Mouse (Mus musculus) gastrocnemius, adult 8-10 months (tissue): ENCODE data around the gene Nkx2-2. TPM values are rescaled to one million over a fixed set of nuclear protein-coding genes. Genes with fewer than 3 reads are reported as not detected.

Source experiments
- DNase-seq, 2 experiments: peaks; one replicate each; pipeline ENCODE4 v3.0.0; 2022; ENCODE audit warnings: low spot score in 2 of 2
- total RNA-seq, 4 experiments: library from RNA; stranded (reverse); gene quantifications; 2 replicates each; pipeline ENCODE4 v1.2.4; 2022

The Nkx2-2 gene
- total RNA-seq: not detected

DNA sequence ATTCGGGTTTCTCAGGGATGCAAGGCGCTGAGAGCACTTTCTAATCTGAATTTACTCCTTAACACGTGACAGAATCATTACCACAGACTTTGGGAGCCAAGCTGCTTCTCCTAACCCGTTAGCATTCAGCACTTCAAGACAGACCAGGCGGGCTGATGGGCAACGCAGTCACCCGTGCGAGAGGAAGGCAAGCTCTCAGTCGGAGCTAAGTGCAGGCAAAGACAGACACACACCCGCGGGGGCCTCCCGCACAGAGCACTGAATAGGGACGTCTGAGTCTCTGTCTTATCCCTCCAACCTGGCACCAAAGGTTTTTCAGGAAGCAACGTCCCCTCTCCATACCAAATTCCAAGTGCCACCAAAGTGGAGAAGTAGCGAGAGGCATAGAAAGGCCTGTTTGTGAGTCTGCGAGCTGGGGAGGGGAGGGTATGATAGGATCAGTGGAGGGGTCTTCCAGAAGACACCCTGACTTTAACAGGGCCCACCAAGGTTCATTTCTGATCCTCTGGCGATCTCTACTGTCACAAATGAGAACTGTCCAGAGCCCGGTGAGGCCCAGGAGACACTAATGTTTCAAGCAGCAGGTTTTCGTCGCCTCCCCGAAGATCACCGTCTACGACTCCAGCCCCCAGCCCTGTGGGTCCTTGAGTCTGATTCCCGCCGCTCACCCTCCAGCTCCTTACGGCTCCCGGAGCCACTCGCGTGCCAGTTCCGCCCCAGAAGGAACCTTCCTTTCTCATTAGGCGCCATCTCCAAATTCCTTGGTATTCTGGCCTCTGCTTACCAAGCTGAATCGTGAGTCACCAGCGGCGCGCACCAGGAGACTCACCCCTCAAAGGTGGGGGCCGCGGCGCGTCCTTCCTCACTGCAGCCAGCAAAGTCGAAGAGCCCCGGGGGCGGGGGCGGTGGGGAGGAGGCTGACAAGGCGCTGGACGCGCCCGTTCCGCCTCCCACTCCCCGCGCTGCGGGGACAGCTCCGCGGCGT is at the start of gene Nkx2-2:
Gene Nkx2-2 (minus strand): TSS at position 973 of the 985 bp plus-strand sequence.
- no peak for DNase-seq

DNA sequence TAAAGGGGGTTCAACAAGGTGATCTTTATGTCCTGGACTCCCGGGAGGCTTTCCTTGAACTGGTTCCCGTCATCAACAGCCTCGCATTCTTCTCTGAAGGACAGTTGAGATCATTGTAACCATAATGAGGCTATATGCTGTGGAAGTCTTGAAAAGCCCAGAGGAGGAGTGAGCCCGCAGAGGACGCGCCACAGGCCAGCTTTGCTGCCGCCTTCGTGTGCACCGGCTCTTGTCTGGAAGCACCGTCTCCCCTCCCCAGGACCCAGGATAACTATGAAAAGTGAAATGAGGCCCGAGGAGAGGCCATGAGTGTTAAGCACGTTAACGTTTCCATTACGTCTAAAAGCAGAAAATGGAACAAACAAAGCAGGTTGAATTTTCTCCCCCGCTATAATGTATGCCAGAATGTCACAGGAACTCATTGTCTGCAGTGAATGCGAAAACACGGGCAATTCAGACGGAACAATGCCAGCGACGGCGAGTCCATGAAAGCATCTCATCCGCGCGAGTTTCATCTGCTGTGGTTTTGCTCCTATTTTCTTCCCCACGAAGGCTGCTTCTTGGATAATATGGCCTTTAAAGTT is 41.8 kb upstream of the Nkx2-2 start:
- DNase-seq: no peak

DNA sequence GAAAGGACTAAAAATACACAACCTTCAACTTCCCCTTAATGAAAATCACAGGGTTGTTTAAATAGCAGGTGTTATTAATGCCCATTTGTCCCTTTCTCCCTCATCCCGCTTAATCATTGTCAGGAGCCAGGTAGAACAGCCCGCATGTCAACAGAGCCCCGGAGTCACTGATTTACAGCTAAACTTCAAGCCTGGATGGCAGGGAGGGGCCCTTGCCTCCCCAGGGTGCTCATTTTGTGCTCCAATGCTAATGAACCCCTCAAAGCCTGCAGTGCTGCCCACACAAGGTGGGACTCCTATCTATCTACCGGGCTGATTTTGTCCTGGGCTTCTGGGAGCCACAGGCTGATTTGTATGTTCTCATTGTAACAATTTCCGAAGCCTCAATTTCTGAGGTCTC is 37.1 kb upstream of the Nkx2-2 start:
- DNase-seq: no peak

DNA sequence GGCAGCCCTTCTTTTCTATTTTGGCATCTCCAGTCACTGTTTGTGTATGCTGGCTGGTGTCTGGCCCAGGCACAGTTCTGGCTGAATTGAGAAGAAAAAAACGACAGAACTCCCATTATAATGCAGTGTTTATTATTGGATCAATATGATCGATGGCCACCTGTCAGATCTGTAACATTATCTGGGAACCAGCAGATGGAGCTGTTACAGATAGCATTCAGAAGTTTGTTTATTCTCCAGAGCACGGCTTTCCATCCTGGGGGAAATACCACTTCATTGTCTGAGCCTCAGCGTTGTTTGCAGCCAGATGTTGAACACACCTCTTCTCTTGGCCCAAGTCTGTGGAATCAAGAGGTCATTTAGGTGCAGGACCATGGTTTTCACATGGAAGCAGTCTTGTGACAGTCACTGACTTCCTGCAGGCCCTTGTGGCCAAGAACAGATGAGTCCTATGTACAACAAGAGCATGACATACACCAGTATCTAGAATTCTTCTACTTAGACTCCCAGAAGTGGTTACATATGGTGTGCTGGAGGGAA is 11.1 kb upstream of the Nkx2-2 start:
- DNase-seq: no peak

DNA sequence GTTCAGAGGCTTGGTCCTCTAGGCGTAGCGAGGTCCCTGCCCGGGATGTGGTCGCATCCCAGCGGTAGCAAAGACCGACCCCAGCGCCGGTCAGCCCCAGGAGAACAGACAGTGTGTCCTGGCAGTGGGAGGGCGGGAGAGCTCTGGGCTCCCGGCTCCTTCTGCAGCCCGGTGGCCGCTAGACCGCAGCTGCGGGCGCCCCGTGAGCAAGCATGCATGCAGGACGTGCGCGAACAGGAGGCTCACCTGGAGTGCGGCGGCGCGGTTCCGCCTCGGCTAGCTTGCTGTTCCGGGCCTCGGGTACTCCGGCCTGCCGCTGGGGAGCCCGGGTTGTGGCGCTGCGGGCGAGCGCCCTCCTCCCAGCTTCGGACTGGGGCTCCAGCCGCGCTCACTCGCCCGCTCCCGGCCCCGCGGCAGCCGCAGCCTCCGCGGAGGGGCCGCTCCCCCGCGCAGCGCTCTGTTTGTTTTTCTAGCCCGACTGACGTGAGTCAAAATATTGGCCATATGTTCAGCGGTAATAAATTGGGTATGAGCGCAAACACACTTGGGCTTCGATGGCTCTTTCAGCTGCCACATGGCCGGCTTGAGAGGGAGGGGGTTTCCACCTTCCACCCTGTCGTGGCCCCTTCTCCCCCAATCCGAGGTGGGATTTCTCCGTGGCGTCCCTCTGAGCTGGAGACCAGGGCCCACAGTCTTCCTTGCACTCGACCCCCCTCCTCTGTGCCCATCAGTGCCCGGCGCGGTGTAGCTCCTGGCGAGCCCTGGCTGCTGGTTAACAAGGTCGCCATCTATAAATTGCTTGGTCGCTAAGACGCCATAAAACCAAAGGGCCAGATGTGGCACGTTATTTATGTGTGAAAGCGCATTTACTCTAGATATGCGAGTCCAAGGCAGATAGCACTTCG is 920 bp upstream of the Nkx2-2 start:
- DNase-seq: no peak

DNA sequence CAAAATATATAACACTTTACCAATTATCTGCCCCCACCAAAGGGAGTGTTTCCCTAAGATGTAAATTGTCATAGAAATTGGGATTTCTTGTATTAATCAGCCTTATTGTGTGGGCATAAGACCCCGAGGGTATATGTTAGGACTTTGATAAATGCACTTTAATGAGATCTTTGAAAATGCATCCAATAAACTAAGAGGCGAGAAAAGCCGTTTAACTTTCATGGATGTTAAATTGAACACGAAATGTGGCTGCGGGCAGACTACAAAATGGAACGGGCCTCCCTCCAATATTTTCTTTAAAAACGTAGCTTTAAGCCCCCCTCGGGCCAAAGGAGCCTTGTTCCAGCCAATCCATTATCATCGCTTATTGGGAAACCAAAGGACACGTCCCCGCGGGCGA is 1.3 kb downstream of the Nkx2-2 start:
- no peak for DNase-seq

DNA sequence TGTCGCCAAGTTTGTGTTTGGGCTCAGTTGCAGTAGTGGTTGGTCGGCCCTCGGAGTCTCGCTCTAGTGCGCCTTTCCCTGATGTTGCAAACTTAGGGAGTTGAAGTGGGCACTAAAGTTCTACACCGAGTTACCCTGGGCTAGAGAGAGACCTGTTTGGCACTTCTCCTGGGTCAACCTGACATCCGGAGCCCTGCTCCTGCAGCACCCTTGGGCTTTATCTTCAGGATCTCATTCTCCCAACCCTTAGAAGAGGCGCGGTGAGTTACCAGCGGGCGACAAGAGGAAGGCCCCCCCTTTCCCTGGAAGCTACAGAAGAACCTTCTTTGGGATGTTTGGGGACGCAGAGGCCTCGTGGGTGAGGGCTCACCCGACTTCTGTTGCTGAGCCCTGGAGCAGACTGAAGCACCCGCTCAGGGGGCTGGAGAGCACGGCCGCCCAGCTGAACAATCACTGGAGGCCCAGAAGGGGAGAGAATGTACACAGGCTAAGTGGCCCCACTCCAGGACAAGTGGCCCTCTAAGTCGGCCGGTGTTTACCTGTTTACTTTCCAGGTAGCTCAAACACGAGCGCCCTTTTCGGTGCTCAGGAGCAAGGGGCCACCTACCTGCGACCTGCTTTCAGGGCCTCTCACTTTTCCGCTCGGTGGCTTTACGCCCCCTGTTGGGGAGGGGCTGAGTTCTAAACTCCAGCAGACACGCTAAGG is 3.6 kb downstream of the Nkx2-2 start:
- no peak for DNase-seq

DNA sequence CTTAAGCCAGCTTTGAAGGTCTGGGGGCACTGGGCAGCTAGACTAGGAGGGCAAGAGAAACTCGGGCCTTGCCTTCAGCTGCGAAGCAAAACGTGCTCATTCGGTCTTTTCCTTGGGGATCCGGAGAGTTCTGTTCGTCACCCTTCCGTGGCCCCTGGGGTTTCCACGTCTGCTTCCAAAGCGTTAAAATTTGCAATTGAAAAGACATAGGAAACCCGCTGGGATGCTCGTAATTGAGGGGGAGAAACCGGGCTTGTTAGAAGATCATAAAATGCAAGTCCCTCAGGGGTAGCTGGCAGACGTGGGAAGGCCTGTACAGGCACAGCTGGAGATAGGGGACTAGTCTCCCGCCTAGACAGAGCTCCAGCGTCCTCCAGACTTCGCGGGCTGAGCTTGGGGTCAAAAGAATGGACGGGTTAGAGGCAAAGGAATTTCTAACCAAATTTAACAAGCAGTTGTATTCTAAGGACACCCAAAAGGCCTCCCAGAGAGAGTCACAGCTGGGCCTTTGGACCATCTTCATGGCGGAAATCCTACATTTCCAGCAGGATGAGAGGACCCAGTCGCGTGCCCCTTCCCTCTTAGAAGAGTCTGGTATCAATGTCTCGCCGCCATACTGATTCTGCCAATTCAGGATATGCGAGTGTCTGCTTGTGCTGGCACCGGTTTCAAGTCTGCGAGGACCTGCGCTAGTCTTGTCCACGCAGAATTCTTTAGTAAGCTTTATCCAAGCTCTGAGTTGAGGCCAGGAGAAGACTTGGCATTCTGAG is 4.3 kb downstream of the Nkx2-2 start:
- DNase-seq: no peak

DNA sequence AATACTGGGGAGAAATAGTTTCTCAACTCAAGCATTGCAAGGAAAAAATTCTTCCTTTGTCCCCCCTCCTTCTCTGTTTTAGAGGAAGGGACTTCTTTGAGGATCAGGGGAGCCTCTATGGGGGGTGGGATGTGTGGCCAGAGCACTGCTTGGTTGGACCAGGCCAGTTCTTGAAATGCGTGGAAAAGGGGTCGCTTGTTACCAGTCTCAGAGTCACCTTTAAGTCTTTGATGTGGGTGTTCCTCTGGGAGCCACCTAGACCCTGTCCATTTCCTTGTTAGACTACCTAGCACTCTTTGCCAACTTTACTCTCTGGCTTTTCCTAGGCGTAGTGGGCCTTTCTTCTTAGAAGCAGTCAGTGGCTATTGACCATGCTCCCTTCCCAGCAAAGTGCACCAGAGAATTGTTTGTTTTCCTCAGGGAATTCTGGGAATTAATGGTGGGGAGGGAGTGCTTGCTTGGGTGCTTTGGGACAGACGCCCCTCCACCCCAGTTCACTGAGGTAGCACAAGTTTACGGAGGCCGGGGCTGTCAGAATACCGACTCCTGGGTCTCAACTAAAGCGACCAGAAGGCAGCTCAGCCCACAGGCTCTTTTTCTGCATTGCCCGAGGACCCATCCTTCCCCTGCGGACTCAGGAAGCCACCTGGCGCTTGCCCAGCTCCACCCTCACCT is 5.0 kb downstream of the Nkx2-2 start:
- DNase-seq: no peak

DNA sequence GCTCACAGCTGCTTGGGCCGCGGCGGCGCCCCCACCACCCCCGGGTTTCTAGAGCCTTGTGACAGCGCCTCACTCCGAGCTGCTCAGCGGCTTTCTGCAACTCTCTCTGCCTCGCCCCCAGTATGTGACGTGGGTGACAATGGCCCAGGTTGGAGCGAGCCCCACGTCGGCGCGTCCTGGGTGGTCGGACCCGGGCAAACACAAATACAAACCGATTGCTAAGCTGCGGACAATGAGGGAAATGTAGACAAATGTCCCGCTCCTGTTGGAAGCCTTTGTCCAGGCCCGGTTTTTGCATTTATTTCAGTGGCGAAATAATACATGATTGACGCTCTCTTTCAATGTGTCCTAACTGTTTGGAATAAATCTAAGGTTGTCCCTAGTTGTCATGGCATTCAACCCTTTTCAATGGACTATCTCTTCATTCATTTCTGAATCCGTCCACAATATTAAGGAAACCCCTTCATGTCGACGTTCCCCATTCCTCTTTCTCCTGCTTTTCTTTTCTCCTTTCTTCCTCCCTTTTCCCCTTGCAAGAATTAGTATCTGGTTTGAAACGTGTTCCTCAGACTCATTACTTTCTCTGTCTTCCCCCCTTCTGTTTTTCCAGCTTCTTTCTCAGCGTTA is 5.9 kb downstream of the Nkx2-2 start:
- DNase-seq: no peak

DNA sequence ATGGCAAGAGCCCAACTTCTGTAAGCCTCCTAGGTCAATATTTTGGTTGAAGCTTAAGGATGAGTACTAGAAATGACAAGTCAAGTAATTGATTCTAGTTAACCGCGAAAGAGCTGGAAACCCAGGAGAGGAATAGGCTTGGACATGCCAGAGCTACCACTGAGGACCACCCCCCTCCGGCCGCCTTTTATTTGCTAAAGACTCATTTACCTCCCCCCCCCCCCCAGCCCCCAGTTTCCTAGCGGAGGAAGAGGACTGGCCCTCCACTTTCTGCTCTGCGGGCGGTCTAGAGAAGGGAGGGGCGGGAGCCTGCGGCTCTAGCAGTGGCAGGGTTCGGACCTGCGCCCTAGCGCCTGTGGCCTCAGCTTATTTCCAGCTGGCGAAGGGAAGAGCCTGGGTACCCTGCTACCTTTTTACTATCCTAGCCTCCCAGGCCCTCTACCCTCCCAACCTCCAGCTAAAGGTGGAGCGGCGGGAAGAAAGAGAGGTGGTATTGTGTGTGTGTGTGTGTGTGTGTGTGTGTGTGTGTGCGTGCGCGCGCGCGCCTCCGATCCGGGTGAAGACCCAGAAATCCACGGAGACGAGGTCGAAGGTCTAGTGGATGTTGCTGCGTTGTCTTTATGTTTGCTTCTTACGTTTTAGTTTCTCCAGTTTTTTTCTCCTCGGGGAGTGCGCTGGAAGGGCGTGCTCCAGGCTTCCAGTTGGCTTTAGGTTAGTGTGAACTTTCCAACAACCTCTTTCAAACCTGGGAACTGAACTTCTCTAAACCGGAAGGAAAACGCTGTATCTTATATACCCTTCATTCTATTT is 6.8 kb downstream of the Nkx2-2 start:
- no peak for DNase-seq

DNA sequence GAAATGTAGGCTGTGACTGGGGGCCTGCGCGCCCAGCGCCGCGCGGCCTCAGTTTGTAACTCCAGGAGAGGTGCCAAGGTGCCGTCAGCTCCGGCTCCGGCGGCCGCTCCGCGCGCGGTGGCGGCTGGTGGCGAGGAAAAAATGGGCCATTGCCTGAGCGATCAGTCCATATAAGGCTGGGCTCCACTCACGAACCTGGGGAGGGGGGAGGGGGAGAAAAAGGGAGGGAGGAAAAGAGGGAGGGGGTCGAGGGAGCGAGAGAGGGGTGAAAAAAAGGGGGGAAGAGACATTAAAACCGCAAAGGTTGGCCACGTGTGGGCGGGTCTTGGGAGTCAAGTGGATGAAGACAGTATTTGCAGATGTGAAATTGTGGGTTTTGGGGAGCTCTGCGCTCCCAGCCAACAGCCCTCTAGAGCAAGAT is 7.8 kb downstream of the Nkx2-2 start:
- no peak for DNase-seq

DNA sequence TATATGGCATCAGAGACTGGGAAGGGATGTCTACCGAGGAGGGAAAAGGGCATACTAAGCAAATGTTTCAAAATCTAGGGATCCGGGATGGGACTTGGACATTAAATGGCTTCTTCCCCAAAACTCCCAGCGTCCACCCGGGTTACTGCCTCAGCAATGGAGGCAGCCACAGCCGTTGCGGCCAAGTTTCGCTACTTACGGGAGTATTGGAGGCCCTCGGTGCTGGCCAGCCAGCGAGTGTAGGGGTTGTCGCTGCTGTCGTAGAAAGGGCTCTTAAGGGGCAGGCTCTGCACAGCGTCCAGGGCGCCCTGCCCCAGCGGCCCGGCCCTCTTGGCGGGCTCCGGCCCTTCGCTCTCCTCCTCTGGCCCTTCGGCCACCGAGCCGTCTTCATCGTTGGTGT is 8.5 kb downstream of the Nkx2-2 start:
- no peak for DNase-seq

DNA sequence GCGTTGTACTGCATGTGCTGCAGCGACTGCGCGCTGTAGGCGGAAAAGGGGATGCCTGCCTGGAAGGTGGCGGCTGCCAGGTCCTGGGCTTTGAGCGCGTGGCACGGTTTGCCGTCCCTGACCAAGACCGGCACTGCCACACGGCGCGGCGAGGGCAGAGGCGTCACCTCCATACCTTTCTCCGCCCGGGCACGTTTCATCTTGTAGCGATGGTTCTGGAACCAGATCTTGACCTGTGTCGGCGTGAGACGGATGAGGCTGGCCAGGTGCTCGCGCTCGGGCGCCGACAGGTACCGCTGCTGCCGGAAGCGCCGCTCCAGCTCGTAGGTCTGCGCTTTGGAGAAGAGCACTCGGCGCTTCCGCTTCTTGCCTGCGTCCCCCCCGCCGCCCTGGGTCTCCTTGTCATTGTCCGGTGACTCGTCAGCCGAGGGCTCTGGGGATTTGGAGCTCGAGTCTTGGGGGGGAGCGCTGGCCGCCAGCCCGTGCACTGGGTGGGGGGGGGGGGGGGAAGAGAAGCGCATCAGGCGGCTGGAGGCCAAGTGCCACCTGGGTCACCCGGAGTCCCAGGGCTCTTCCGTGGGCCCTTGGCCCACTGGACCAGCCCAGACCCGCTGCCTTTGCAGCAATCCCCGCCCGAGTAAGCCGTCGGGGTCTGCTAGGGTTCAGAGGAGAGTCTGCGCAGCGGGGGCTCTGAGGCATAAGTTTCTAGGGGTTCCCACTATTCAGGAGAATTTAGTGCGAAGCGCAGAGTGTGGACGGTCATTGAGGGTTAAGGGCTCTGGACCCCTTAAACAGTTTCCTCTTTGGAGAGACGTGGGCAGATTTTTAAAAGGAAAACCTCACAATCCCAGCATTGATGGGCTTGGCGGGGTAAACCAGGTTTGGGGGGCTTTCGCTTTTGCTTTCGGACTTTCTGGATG is 9.7 kb downstream of the Nkx2-2 start:
- no peak for DNase-seq

DNA sequence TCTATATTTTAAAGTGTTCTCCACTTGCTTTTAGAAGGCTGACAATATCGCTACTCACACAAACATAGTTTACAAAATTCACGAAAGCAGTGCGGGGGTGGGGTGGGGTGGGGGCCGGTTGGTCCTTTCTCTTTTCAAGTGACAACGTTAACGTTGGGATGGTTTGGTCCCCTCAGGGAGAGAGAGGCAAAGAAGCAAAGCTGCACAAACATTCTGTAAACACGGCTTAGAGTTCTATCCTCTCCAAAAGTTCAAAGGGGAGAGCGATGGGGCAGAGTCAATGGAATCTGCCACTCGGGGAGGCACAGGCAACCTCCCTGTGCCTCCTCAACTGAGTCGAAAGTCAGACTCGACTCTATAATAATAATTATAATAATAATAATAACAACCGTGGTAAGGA is 10.5 kb downstream of the Nkx2-2 start:
- no peak for DNase-seq

DNA sequence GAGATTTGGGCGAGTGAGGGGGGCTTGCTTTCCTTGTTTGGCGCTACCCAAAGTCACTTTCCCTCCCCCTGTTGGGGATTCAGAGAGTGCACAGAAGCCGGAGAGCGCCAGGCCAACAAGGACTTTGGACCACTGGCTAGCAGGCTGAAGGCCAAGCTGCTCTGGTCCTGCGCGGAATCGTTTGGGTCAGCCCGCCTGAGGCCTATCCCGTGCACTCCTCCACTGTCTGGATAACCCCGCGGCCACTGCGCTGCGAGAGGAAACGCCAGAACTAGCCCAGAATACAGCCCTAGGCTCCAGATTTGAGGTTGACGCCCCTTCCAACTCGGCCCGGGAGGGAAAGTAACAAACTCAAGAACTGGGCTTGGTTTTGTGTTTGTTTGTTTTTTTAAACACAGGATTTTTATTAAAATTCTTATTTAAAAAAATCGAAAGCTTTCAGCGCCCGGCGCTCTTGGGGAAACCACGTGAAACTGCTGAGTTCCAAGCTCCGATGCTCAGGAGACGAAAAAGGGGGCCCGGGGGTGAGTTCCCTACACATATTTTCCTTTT is 11.3 kb downstream of the Nkx2-2 start:
- no peak for DNase-seq
